Mouse (Mus musculus) forebrain, embryonic 12.5 days (tissue): Measurements from ENCODE around the gene Mei1. TPM values are rescaled to one million over a fixed set of nuclear protein-coding genes. Genes with fewer than 3 reads are reported as not detected.

Source experiments
- ATAC-seq: fragments of 200-750 bp; cut with Nextera tagmentation; 2 replicates; pipeline ENCODE4 v1.8.0; 2017; ENCODE audit warnings: moderate TSS enrichment; ENCODE audit not compliant: low FRiP score
- H3K27ac ChIP-seq: fragments of 300-500 bp; sonication (generic); 2 replicates; pipeline ENCODE4 v1.5.1; 2016; ENCODE audit warnings: mild to moderate bottlenecking
- H3K27me3 ChIP-seq: fragments of 300-500 bp; sonication (generic); 2 replicates; pipeline ENCODE4 v1.6.1; 2016; ENCODE audit warnings: mild to moderate bottlenecking
- H3K36me3 ChIP-seq: fragments of 300-500 bp; sonication (generic); replicated peaks from 2 replicates; pipeline ENCODE4 v1.6.1; 2016; ENCODE audit warnings: mild to moderate bottlenecking
- H3K4me1 ChIP-seq: fragments of 300-500 bp; sonication (generic); 2 replicates; pipeline ENCODE4 v1.6.1; 2016
- H3K4me2 ChIP-seq: fragments of 300-500 bp; sonication (generic); 2 replicates; pipeline ENCODE4 v1.6.1; 2016; ENCODE audit warnings: mild to moderate bottlenecking, moderate library complexity
- H3K4me3 ChIP-seq: fragments of 300-500 bp; sonication (generic); replicated peaks from 2 replicates; pipeline ENCODE4 v1.5.1; 2016; ENCODE audit warnings: mild to moderate bottlenecking
- H3K9ac ChIP-seq: fragments of 300-500 bp; sonication (generic); 2 replicates; pipeline ENCODE4 v1.6.1; 2016; ENCODE audit warnings: mild to moderate bottlenecking
- H3K9me3 ChIP-seq: fragments of 300-500 bp; sonication (generic); 2 replicates; pipeline ENCODE4 v1.6.1; 2016
- WGBS: fragments of 180-500 bp; shearing (Covaris S2); methylation state at CpG from one replicate; pipeline ENCODE4 v1.1.7; 2016; 5-methylcytosine and 5-hydroxymethylcytosine counted together
- polyA plus RNA-seq: library from polyadenylated mRNA; unstranded; fragments of >200 nt; fragmentation: Nextera tagmentation; extraction: Ambion mirVana; gene quantifications from 2 replicates; pipeline ENCODE4 v1.2.1, GENCODE M21; 2016

Mei1 gene
- 0.06 and 0.08 TPM in 2 replicates for polyA plus RNA-seq

- Histone ChIP-seq H3K4me2 (peak within 1 kb of the TSS; percentile 21), H3K4me3 (peak within 1 kb of the TSS; percentile 8; the same call in 1 of the 2 replicates), H3K36me3 (no peaks in the 10 kb centered on the region), H3K27ac (no peak within 1 kb of the TSS), H3K4me1 (no peaks in the 10 kb centered on the region), H3K9me3 (peaks cover 6% of the 10 kb centered on the region; the same call in 1 of the 2 replicates), H3K9ac (no peak within 1 kb of the TSS), H3K27me3 (peaks cover 56% of the 10 kb centered on the region)
- ATAC-seq: no peak
- WGBS: 22% methylated on average over 40 of the region's 40 CpGs
These were observed at the start of gene Mei1 for GRCm38 (mm10) chr15:82069898-82070297. Gene Mei1 (plus strand): TSS chr15:82069996.

GRCm38 (mm10) chr15:82022535-82023088 lies 47.2 kb upstream of the Mei1 start:
- Histone ChIP-seq H3K36me3 (peaks cover 68% of the 10 kb centered on the region), H3K27ac (no peak overlapping the region), H3K4me1 (no peaks in the 10 kb centered on the region), H3K27me3 (no peaks in the 10 kb centered on the region), H3K9me3 (no peaks in the 10 kb centered on the region), H3K4me3 (no peak overlapping the region), H3K9ac (no peak overlapping the region), H3K4me2 (no peak overlapping the region)
- 92% methylated on average over 13 of the region's 13 CpGs for WGBS
- ATAC-seq: no peak

GRCm38 (mm10) chr15:82023965-82024635 lies 45.7 kb upstream of the Mei1 start:
- H3K27me3 ChIP-seq: no peaks in the 10 kb centered on the region
- no peaks in the 10 kb centered on the region for H3K9me3 ChIP-seq
- no peak overlapping the region for H3K27ac ChIP-seq
- peaks cover 80% of the 10 kb centered on the region for H3K36me3 ChIP-seq
- 90% methylated on average over 6 of the region's 6 CpGs for WGBS
- H3K9ac ChIP-seq: no peak overlapping the region
- H3K4me1 ChIP-seq: no peaks in the 10 kb centered on the region
- H3K4me2 ChIP-seq: no peak overlapping the region
- H3K4me3 ChIP-seq: no peak overlapping the region
- no peak for ATAC-seq

GRCm38 (mm10) chr15:82027276-82027675 lies 42.5 kb upstream of the Mei1 start:
- H3K27ac ChIP-seq: no peak overlapping the region
- H3K36me3 ChIP-seq: peaks cover 98% of the 10 kb centered on the region
- H3K27me3 ChIP-seq: no peaks in the 10 kb centered on the region
- no peak for ATAC-seq
- no peaks in the 10 kb centered on the region for H3K4me1 ChIP-seq
- H3K9ac ChIP-seq: no peak overlapping the region
- no peak overlapping the region for H3K4me3 ChIP-seq
- WGBS: 94% methylated on average over 7 of the region's 7 CpGs
- no peaks in the 10 kb centered on the region for H3K9me3 ChIP-seq
- H3K4me2 ChIP-seq: no peak overlapping the region

- H3K4me1 ChIP-seq: no peaks in the 10 kb centered on the region
- H3K9ac ChIP-seq: no peak overlapping the region
- H3K4me2 ChIP-seq: no peak overlapping the region
- no peak overlapping the region for H3K27ac ChIP-seq
- peaks cover 97% of the 10 kb centered on the region for H3K36me3 ChIP-seq
- WGBS: 94% methylated on average over 7 of the region's 7 CpGs
- no peaks in the 10 kb centered on the region for H3K27me3 ChIP-seq
- no peak for ATAC-seq
- no peak overlapping the region for H3K4me3 ChIP-seq
- H3K9me3 ChIP-seq: no peaks in the 10 kb centered on the region
These were observed 42.1 kb upstream of the Mei1 start for GRCm38 (mm10) chr15:82027726-82028125.

- peaks cover 80% of the 10 kb centered on the region for H3K36me3 ChIP-seq
- WGBS: 87% methylated on average over 7 of the region's 7 CpGs
- H3K9me3 ChIP-seq: no peaks in the 10 kb centered on the region
- no peak overlapping the region for H3K4me2 ChIP-seq
- no peaks in the 10 kb centered on the region for H3K4me1 ChIP-seq
- no peak overlapping the region for H3K9ac ChIP-seq
- no peak overlapping the region for H3K27ac ChIP-seq
- no peak overlapping the region for H3K4me3 ChIP-seq
- no peak for ATAC-seq
- no peaks in the 10 kb centered on the region for H3K27me3 ChIP-seq
These were observed 37.4 kb upstream of the Mei1 start for GRCm38 (mm10) chr15:82032386-82032785.

- 95% methylated on average over 4 of the region's 4 CpGs for WGBS
- Histone ChIP-seq H3K36me3 (peaks cover 81% of the 10 kb centered on the region), H3K27ac (no peak within 1 kb of the TSS), H3K4me3 (no peak within 1 kb of the TSS), H3K4me2 (no peak within 1 kb of the TSS), H3K27me3 (no peaks in the 10 kb centered on the region), H3K4me1 (no peaks in the 10 kb centered on the region), H3K9me3 (no peaks in the 10 kb centered on the region), H3K9ac (no peak within 1 kb of the TSS)
- no peak for ATAC-seq
These were observed 36.0 kb upstream of the Mei1 start, which contains the start of gene Desi1 for GRCm38 (mm10) chr15:82033762-82034161. Gene Desi1 (minus strand): TSS chr15:82033862.

GRCm38 (mm10) chr15:82035904-82036689 lies 33.7 kb upstream of the Mei1 start:
- no peaks in the 10 kb centered on the region for H3K9me3 ChIP-seq
- H3K4me3 ChIP-seq: no peak overlapping the region
- no peaks in the 10 kb centered on the region for H3K27me3 ChIP-seq
- no peak overlapping the region for H3K4me2 ChIP-seq
- WGBS: 85% methylated on average over 12 of the region's 12 CpGs
- no peak overlapping the region for H3K27ac ChIP-seq
- no peak for ATAC-seq
- peaks cover 80% of the 10 kb centered on the region for H3K36me3 ChIP-seq
- H3K9ac ChIP-seq: no peak overlapping the region
- H3K4me1 ChIP-seq: no peaks in the 10 kb centered on the region

GRCm38 (mm10) chr15:82040650-82041049 lies 29.1 kb upstream of the Mei1 start:
- ATAC-seq: no peak
- Histone ChIP-seq H3K4me1 (peaks cover 11% of the 10 kb centered on the region), H3K36me3 (peaks cover 66% of the 10 kb centered on the region), H3K9me3 (no peaks in the 10 kb centered on the region), H3K4me2 (no peak overlapping the region), H3K27ac (no peak overlapping the region), H3K4me3 (no peak overlapping the region), H3K27me3 (no peaks in the 10 kb centered on the region), H3K9ac (no peak overlapping the region)
- WGBS: 94% methylated on average over 1 of the region's 1 CpGs

GRCm38 (mm10) chr15:82044166-82044784 lies 25.5 kb upstream of the Mei1 start:
- H3K36me3 ChIP-seq: peaks cover 33% of the 10 kb centered on the region
- 95% methylated on average over 7 of the region's 7 CpGs for WGBS
- H3K4me3 ChIP-seq: no peak overlapping the region
- H3K9me3 ChIP-seq: no peaks in the 10 kb centered on the region
- H3K4me2 ChIP-seq: no peak overlapping the region
- ATAC-seq: no peak
- H3K27ac ChIP-seq: no peak overlapping the region
- no peak overlapping the region for H3K9ac ChIP-seq
- H3K4me1 ChIP-seq: peaks cover 24% of the 10 kb centered on the region
- peaks cover 2% of the 10 kb centered on the region; the same call in 1 of the 2 replicates for H3K27me3 ChIP-seq

- peaks cover 24% of the 10 kb centered on the region for H3K4me1 ChIP-seq
- 4% methylated on average over 26 of the region's 26 CpGs for WGBS
These were observed 23.4 kb upstream of the Mei1 start for GRCm38 (mm10) chr15:82046246-82046891.

More at GRCm38 (mm10) chr15:82046246-82046891, 23.4 kb upstream of the Mei1 start:
- Histone ChIP-seq H3K4me2 (peak overlapping the region; percentile 79), H3K9me3 (no peaks in the 10 kb centered on the region), H3K4me3 (peak overlapping the region; percentile 100), H3K27ac (no peak overlapping the region), H3K9ac (peak overlapping the region; percentile 96), H3K36me3 (peaks cover 16% of the 10 kb centered on the region), H3K27me3 (peaks cover 5% of the 10 kb centered on the region; the same call in 1 of the 2 replicates)
- 0 out of 2 replicates have a peak, but pooled peaks have one; percentile 16 for ATAC-seq
